Comparison of ENCODE assay signal across 11 mouse cellular contexts in the genomic region with DNA sequence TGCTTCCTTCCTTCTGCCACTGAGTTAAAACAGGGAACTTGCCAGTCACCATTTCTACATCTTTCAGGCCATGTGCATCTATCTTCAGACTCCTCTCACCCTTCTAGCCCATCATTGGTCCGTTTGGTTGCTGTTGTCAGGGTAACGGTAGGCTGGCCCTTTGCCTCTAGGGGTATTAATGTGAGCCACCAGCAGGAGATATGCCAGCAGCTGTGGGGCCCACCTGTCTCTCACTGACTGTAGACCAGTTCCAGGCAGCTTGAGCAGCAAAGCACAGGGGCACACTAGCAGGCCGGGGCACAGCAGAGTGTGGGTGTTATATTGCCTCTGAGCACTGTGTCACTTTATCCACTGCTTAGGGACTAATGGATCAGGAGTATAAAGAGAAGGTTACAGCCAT.
A peak's percentile ranks its signal among the peaks of the same experiment; 100 is the strongest.
DNase-seq lines count a peak whose midpoint lies in the region; ATAC-seq and TF ChIP-seq lines count a peak whose summit lies in the region.
"Had no signal": no experiment of that assay in that cellular context is flagged by ENCODE, and none has a peak within 500 bp of the region (broad histone marks: within the 10 kb centered on the region; RNA-seq: fewer than 3 reads in every experiment).

No protein-coding gene starts in this region.

- no peak for TF ChIP-seq EP300 in heart, adult 2 months (IDR thresholded peaks at IDR 0.05; ENCODE audit: insufficient read depth, low read depth, low read length)

- no peaks in the 10 kb centered on the region for H3K79me2 ChIP-seq in heart, adult 2 months (replicated peaks; ENCODE audit: control insufficient read depth, insufficient read depth, low read length)

- peaks cover 58% of the 10 kb centered on the region for H3K4me1 ChIP-seq in heart, embryonic 15.5 days (replicated peaks)
- H3K4me1 ChIP-seq in heart, adult 2 months (ENCODE audit: control insufficient read depth, insufficient read depth, low read length), result no peaks in the 10 kb centered on the region; the same call in 1 of the 2 replicates
- peaks cover 11% of the 10 kb centered on the region for H3K4me1 ChIP-seq in embryonic facial prominence, embryonic 12.5 days
- peaks cover 6% of the 10 kb centered on the region; the same call in 1 of the 2 replicates for H3K4me1 ChIP-seq in hindbrain, embryonic 16.5 days (ENCODE audit: control insufficient read depth, insufficient read depth, low read depth, low read length)
- H3K4me1 ChIP-seq in midbrain, embryonic 16.5 days (ENCODE audit: control insufficient read depth, insufficient read depth, low read length), result peaks cover 6% of the 10 kb centered on the region; the same call in 1 of the 2 replicates

- no peak for TF ChIP-seq CTCF in heart, adult 2 months (IDR thresholded peaks at IDR 0.05)

- intact Hi-C loops in heart, adult 2 months (cut with DNase I), result no loop called here

- H3K4me3 ChIP-seq in heart, embryonic 15.5 days, result 0 out of 2 replicates have a peak overlapping the region, but pooled peaks have one; percentile 2
- H3K4me3 ChIP-seq in heart, adult 2 months, result no peak overlapping the region
- H3K4me3 ChIP-seq in embryonic facial prominence, embryonic 12.5 days, result no peak overlapping the region
- no peak overlapping the region for H3K4me3 ChIP-seq in hindbrain, embryonic 16.5 days (ENCODE audit: low read length)
- no peak overlapping the region for H3K4me3 ChIP-seq in midbrain, embryonic 16.5 days (ENCODE audit: low read depth, low read length)

- WGBS in heart, embryonic 15.5 days, result 25% methylated on average over 3 of the region's 3 CpGs
- WGBS in heart, adult 2 months, result 73% methylated on average over 3 of the region's 3 CpGs
- 42% methylated on average over 3 of the region's 3 CpGs for WGBS in embryonic facial prominence, embryonic 12.5 days
- 26% methylated on average over 3 of the region's 3 CpGs for WGBS in hindbrain, embryonic 16.5 days
- WGBS in midbrain, embryonic 16.5 days, result 23% methylated on average over 3 of the region's 3 CpGs

- H3K9me3 ChIP-seq in heart, embryonic 15.5 days (replicated peaks), result no peaks in the 10 kb centered on the region
- H3K9me3 ChIP-seq in embryonic facial prominence, embryonic 12.5 days, result no peaks in the 10 kb centered on the region
- no peaks in the 10 kb centered on the region for H3K9me3 ChIP-seq in hindbrain, embryonic 16.5 days (ENCODE audit: control insufficient read depth, low read length)
- H3K9me3 ChIP-seq in midbrain, embryonic 16.5 days (replicated peaks; ENCODE audit: control insufficient read depth, low read length, poor library complexity, severe bottlenecking), result no peaks in the 10 kb centered on the region
- H3K9me3 ChIP-seq: G1E had no signal

- ATAC-seq in heart, embryonic 15.5 days (replicated peaks; ENCODE audit: insufficient number of reproducible peaks, insufficient read depth, low FRiP score, low read depth), result peak; percentile 47; the same call in 1 of the 2 replicates
- peak; percentile 83 for ATAC-seq in embryonic facial prominence, embryonic 12.5 days (ENCODE audit: insufficient number of reproducible peaks, insufficient read depth, low FRiP score, low TSS enrichment)
- ATAC-seq in hindbrain, embryonic 16.5 days, result peak; percentile 89
- ATAC-seq in midbrain, embryonic 16.5 days, result peak; percentile 77

- H3K27ac ChIP-seq in heart, embryonic 15.5 days, result peak overlapping the region; percentile 75
- no peak overlapping the region; the same call in 1 of the 2 replicates for H3K27ac ChIP-seq in heart, adult 2 months
- 0 out of 2 replicates have a peak overlapping the region, but pooled peaks have one; percentile 27 for H3K27ac ChIP-seq in embryonic facial prominence, embryonic 12.5 days
- peak overlapping the region; percentile 13; the same call in 1 of the 2 replicates for H3K27ac ChIP-seq in hindbrain, embryonic 16.5 days (ENCODE audit: low read depth, low read length)
- H3K27ac ChIP-seq in midbrain, embryonic 16.5 days (ENCODE audit: low read length), result no peak overlapping the region

- TF ChIP-seq POLR2A in heart, adult 2 months (IDR thresholded peaks at IDR 0.05; ENCODE audit: insufficient read depth, low read depth, low read length), result no peak

- DNase-seq in heart, adult 2 months, result no peak
- DNase-seq in thymus, postnatal 0 days (ENCODE audit: low spot score), result no peak
- no peak for DNase-seq in urinary bladder, postnatal 25 days (ENCODE audit: low spot score)
- DNase-seq in layer of hippocampus, adult 18-20 months (ENCODE audit: low spot score in 2 of 2), result no peak
- DNase-seq: cerebellum, adult 2 months; kidney, adult 2 months had no signal

- peak overlapping the region; percentile 5; the same call in 1 of the 2 replicates for H3K4me2 ChIP-seq in heart, embryonic 15.5 days
- no peak overlapping the region for H3K4me2 ChIP-seq in embryonic facial prominence, embryonic 12.5 days (replicated peaks)
- no peak overlapping the region for H3K4me2 ChIP-seq in hindbrain, embryonic 16.5 days (ENCODE audit: low read length)
- no peak overlapping the region for H3K4me2 ChIP-seq in midbrain, embryonic 16.5 days (ENCODE audit: low read length)

- H3K27me3 ChIP-seq in heart, embryonic 15.5 days, result no peaks in the 10 kb centered on the region
- no peaks in the 10 kb centered on the region for H3K27me3 ChIP-seq in heart, adult 2 months (ENCODE audit: control insufficient read depth, insufficient read depth, low read length)
- H3K27me3 ChIP-seq in embryonic facial prominence, embryonic 12.5 days, result no peaks in the 10 kb centered on the region
- no peaks in the 10 kb centered on the region for H3K27me3 ChIP-seq in hindbrain, embryonic 16.5 days (replicated peaks; ENCODE audit: control insufficient read depth, insufficient read depth, low read length)
- H3K27me3 ChIP-seq in midbrain, embryonic 16.5 days (ENCODE audit: control insufficient read depth, insufficient read depth, low read depth, low read length), result no peaks in the 10 kb centered on the region

- no peaks in the 10 kb centered on the region for H3K36me3 ChIP-seq in heart, embryonic 15.5 days
- no peaks in the 10 kb centered on the region for H3K36me3 ChIP-seq in heart, adult 2 months (ENCODE audit: control insufficient read depth, insufficient read depth, low read length)
- no peaks in the 10 kb centered on the region for H3K36me3 ChIP-seq in embryonic facial prominence, embryonic 12.5 days
- no peaks in the 10 kb centered on the region for H3K36me3 ChIP-seq in hindbrain, embryonic 16.5 days (ENCODE audit: control insufficient read depth, insufficient read depth, low read length)
- no peaks in the 10 kb centered on the region for H3K36me3 ChIP-seq in midbrain, embryonic 16.5 days (ENCODE audit: control insufficient read depth, insufficient read depth, low read length)
- H3K36me3 ChIP-seq: G1E had no signal

- H3K9ac ChIP-seq in heart, embryonic 15.5 days, result no peak overlapping the region
- no peak overlapping the region for H3K9ac ChIP-seq in heart, adult 2 months (ENCODE audit: low read depth, low read length)
- peak overlapping the region; percentile 10; the same call in 1 of the 2 replicates for H3K9ac ChIP-seq in embryonic facial prominence, embryonic 12.5 days
- H3K9ac ChIP-seq in hindbrain, embryonic 16.5 days (ENCODE audit: low read depth, low read length), result no peak overlapping the region
- no peak overlapping the region for H3K9ac ChIP-seq in midbrain, embryonic 16.5 days (ENCODE audit: low read depth, low read length)

Comparison
In these comparisons a context has a peak if more than half of its experiments do, and no peak if none do; other contexts are left out.
1. H3K27ac ChIP-seq: peak in heart, embryonic 15.5 days (single experiment), embryonic facial prominence, embryonic 12.5 days (single experiment) and hindbrain, embryonic 16.5 days (single experiment); none in heart, adult 2 months (single experiment) and midbrain, embryonic 16.5 days (single experiment).
2. Peak in every context shown above with its lines, with median percentiles within 50 percentile points of each other: ATAC-seq.